Mouse (Mus musculus) liver, embryonic 12.5 days (tissue): ENCODE results near the gene Gm15127. TPM values are rescaled to one million over a fixed set of nuclear protein-coding genes. Genes with fewer than 3 reads are reported as not detected.
"Not testable (repeated sequence)": the region's sequence is repeated elsewhere in the genome, so short reads cannot be mapped to it uniquely, and the experiment has no call there.

ENCODE experiments used
- ATAC-seq: fragments of 200-750 bp; cut with Nextera tagmentation; 2 replicates; pipeline ENCODE4 v1.8.0; 2017; ENCODE audit warnings: moderate number of reproducible peaks, mild to moderate bottlenecking, moderate library complexity
- H3K27ac ChIP-seq: fragments of 300-500 bp; sonication (generic); 2 replicates; pipeline ENCODE4 v1.5.1; 2016; ENCODE audit warnings: mild to moderate bottlenecking
- H3K27me3 ChIP-seq: fragments of 300-500 bp; sonication (generic); replicated peaks from 2 replicates; pipeline ENCODE4 v1.6.1; 2016; ENCODE audit warnings: mild to moderate bottlenecking, moderate library complexity
- H3K36me3 ChIP-seq: fragments of 300-500 bp; sonication (generic); 2 replicates; pipeline ENCODE4 v1.6.1; 2016; ENCODE audit warnings: mild to moderate bottlenecking, moderate library complexity
- H3K4me1 ChIP-seq: fragments of 300-500 bp; sonication (generic); 2 replicates; pipeline ENCODE4 v1.6.1; 2016
- H3K4me2 ChIP-seq: fragments of 300-500 bp; sonication (generic); 2 replicates; pipeline ENCODE4 v1.6.1; 2016; ENCODE audit warnings: mild to moderate bottlenecking, moderate library complexity
- H3K4me3 ChIP-seq: fragments of 300-500 bp; sonication (generic); 2 replicates; pipeline ENCODE4 v1.5.1; 2016; ENCODE audit warnings: mild to moderate bottlenecking, moderate library complexity
- H3K9ac ChIP-seq: fragments of 300-500 bp; sonication (generic); 2 replicates; pipeline ENCODE4 v1.6.1; 2016; ENCODE audit warnings: mild to moderate bottlenecking, moderate library complexity
- H3K9me3 ChIP-seq: fragments of 300-500 bp; sonication (generic); replicated peaks from 2 replicates; pipeline ENCODE4 v1.6.1; 2016; ENCODE audit warnings: mild to moderate bottlenecking, moderate library complexity
- WGBS: fragments of 180-500 bp; shearing (Covaris S2); methylation state at CpG from one replicate; pipeline ENCODE4 v1.1.7; 2016; ENCODE audit not compliant: insufficient replicate concordance; 5-methylcytosine and 5-hydroxymethylcytosine counted together
- polyA plus RNA-seq: library from polyadenylated mRNA; unstranded; fragments of >200 nt; fragmentation: Nextera tagmentation; extraction: Ambion mirVana; gene quantifications from 2 replicates; pipeline ENCODE4 v1.2.1, GENCODE M21; 2016

Gene Gm15127
- not detected in 2 replicates for polyA plus RNA-seq

- not testable (repeated sequence) for H3K27ac ChIP-seq, H3K36me3 ChIP-seq, ATAC-seq, H3K9me3 ChIP-seq, H3K27me3 ChIP-seq, H3K4me1 ChIP-seq, H3K4me2 ChIP-seq, H3K4me3 ChIP-seq, H3K9ac ChIP-seq
- WGBS = 64% methylated on average over 2 of the region's 4 CpGs
Measured at GRCm38 (mm10) chrX:148663298-148663697, at the start of gene Gm15127. Gene Gm15127, plus strand, starts transcription at chrX:148663598.

GRCm38 (mm10) chrX:148615053-148615452, 48.3 kb upstream of the Gm15127 start, which contains the start of gene Gm8334:
Gene Gm8334, minus strand, starts transcription at chrX:148615153.
- WGBS = 70% methylated on average over 4 of the region's 7 CpGs
- not testable (repeated sequence) for H3K4me3 ChIP-seq, H3K9ac ChIP-seq, H3K9me3 ChIP-seq, H3K27me3 ChIP-seq, H3K4me2 ChIP-seq, ATAC-seq, H3K27ac ChIP-seq, H3K36me3 ChIP-seq, H3K4me1 ChIP-seq

GRCm38 (mm10) chrX:148676290-148676689, 12.9 kb downstream of the Gm15127 start:
- not testable (repeated sequence) for H3K4me2 ChIP-seq, H3K36me3 ChIP-seq, H3K9me3 ChIP-seq, H3K4me3 ChIP-seq, H3K27ac ChIP-seq, H3K27me3 ChIP-seq, ATAC-seq, H3K4me1 ChIP-seq, H3K9ac ChIP-seq
- WGBS = 16% methylated on average over 1 of the region's 1 CpGs

Other genes with a start within 250 kb of the Gm15127 start
- not detected in 2 replicates for gene Gm15114, start 174.6 kb upstream of the Gm15127 start, polyA plus RNA-seq
- not detected in 2 replicates for gene Gm8334, start 48.4 kb upstream of the Gm15127 start, polyA plus RNA-seq
- not detected in 2 replicates for gene Luzp4, start 194.0 kb downstream of the Gm15127 start, polyA plus RNA-seq